Mouse (Mus musculus) C2C12 (cell line): ENCODE data around the gene Prcp. TPM values are rescaled to one million over a fixed set of nuclear protein-coding genes. Genes with fewer than 3 reads are reported as not detected.
"Not testable (repeated sequence)": the region's sequence is repeated elsewhere in the genome, so short reads cannot be mapped to it uniquely, and the experiment has no call there.

Experiments used
- H3K27me3 ChIP-seq: one replicate; pipeline ENCODE4 v1.6.1; 2011; ENCODE audit not compliant: control insufficient read depth, insufficient read depth, insufficient read length
- H3K36me3 ChIP-seq: one replicate; pipeline ENCODE4 v1.6.1; 2011; ENCODE audit not compliant: control insufficient read depth, insufficient read depth
- H3K4me3 ChIP-seq: one replicate; pipeline ENCODE4 v1.5.1; 2011; ENCODE audit warnings: mild to moderate bottlenecking, control low read depth; ENCODE audit not compliant: poor library complexity, insufficient read depth, severe bottlenecking
- H3K79me2 ChIP-seq: one replicate; pipeline ENCODE4 v1.6.1; 2011; ENCODE audit not compliant: control insufficient read depth, insufficient read depth
- H3K79me3 ChIP-seq: one replicate; pipeline ENCODE4 v1.6.1; 2011; ENCODE audit warnings: low read depth, control low read depth
- H3ac ChIP-seq: one replicate; pipeline ENCODE3; 2011; ENCODE audit warnings: low read depth; ENCODE audit not compliant: control insufficient read depth, insufficient read length
- CEBPB ChIP-seq: IDR thresholded peaks from one replicate; pipeline ENCODE4 v1.6.1; 2011; ENCODE audit warnings: low read depth, mild to moderate bottlenecking, control low read depth, moderate library complexity
- CTCF ChIP-seq: IDR thresholded peaks from one replicate; pipeline ENCODE4 v1.5.1; 2011; ENCODE audit not compliant: control insufficient read depth, insufficient read depth, insufficient read length
- FOSL1 ChIP-seq: IDR thresholded peaks from one replicate; pipeline ENCODE4 v1.8.0; 2011; ENCODE audit warnings: mild to moderate bottlenecking, low read length; ENCODE audit not compliant: poor library complexity, insufficient read depth, severe bottlenecking
- MAX ChIP-seq: IDR thresholded peaks from one replicate; pipeline ENCODE4 v1.6.1; 2011; ENCODE audit warnings: mild to moderate bottlenecking, control low read depth
- MYOD1 ChIP-seq: IDR thresholded peaks from one replicate; pipeline ENCODE4 v1.6.1; 2011; ENCODE audit warnings: low read depth; ENCODE audit not compliant: control insufficient read depth, insufficient read length
- MYOG ChIP-seq: IDR thresholded peaks from one replicate; pipeline ENCODE4 v1.6.1; 2011; ENCODE audit not compliant: control insufficient read depth, insufficient read length; ENCODE audit errors: extremely low read depth
- USF1 ChIP-seq: IDR thresholded peaks from one replicate; pipeline ENCODE4 v1.6.1; 2011; ENCODE audit warnings: low read depth, mild to moderate bottlenecking, control low read depth, moderate library complexity
- polyA plus RNA-seq: library from polyadenylated mRNA; unstranded; fragments of >200 nt; fragmentation: generic; extraction: Trizol; gene quantifications from one replicate; pipeline ENCODE4 v1.2.1, GENCODE M21; 2012; ENCODE audit warnings: missing spikeins

The Prcp gene
- polyA plus RNA-seq, 1 experiment, result 17.7 TPM

GRCm38 (mm10) chr7:92920857-92921172, 46.5 kb downstream of the Prcp start:
- Histone ChIP-seq H3K27me3 (no peaks in the 10 kb centered on the region), H3K79me3 (no peaks in the 10 kb centered on the region), H3K4me3 (no peak overlapping the region), H3ac (no peak overlapping the region), H3K79me2 (no peaks in the 10 kb centered on the region), H3K36me3 (no peaks in the 10 kb centered on the region)
- TF ChIP-seq MYOG, result no peak
- no peak for TF ChIP-seq CTCF
- no peak for TF ChIP-seq USF1
- no peak for TF ChIP-seq MYOD1
- TF ChIP-seq CEBPB, result no peak
- TF ChIP-seq MAX, result no peak
- TF ChIP-seq FOSL1, result no peak

GRCm38 (mm10) chr7:92932792-92933191, 58.5 kb downstream of the Prcp start:
- Histone ChIP-seq H3K27me3 (no peaks in the 10 kb centered on the region), H3ac (no peak overlapping the region), H3K79me2 (no peaks in the 10 kb centered on the region), H3K36me3 (no peaks in the 10 kb centered on the region), H3K4me3 (no peak overlapping the region), H3K79me3 (no peaks in the 10 kb centered on the region)
- TF ChIP-seq USF1 (no peak), MYOD1 (no peak), CEBPB (no peak), FOSL1 (no peak), MAX (no peak), CTCF (no peak), MYOG (no peak)

GRCm38 (mm10) chr7:92933308-92933948, 59.2 kb downstream of the Prcp start:
- not testable (repeated sequence) for H3ac ChIP-seq, H3K36me3 ChIP-seq, H3K79me2 ChIP-seq, H3K27me3 ChIP-seq, H3K79me3 ChIP-seq, H3K4me3 ChIP-seq

GRCm38 (mm10) chr7:92936747-92937146, 62.5 kb downstream of the Prcp start:
- TF ChIP-seq CTCF (no peak), MAX (no peak), MYOG (no peak), FOSL1 (no peak), MYOD1 (no peak), CEBPB (no peak), USF1 (no peak)
- no peak overlapping the region for H3K4me3 ChIP-seq
- H3K36me3 ChIP-seq, result no peaks in the 10 kb centered on the region
- H3K27me3 ChIP-seq, result no peaks in the 10 kb centered on the region
- H3K79me2 ChIP-seq, result no peaks in the 10 kb centered on the region
- H3ac ChIP-seq, result no peak overlapping the region
- H3K79me3 ChIP-seq, result no peaks in the 10 kb centered on the region

GRCm38 (mm10) chr7:92937955-92938354, 63.7 kb downstream of the Prcp start:
- Histone ChIP-seq H3K27me3 (no peaks in the 10 kb centered on the region), H3K79me2 (no peaks in the 10 kb centered on the region), H3K36me3 (no peaks in the 10 kb centered on the region), H3ac (no peak overlapping the region), H3K79me3 (no peaks in the 10 kb centered on the region), H3K4me3 (no peak overlapping the region)
- TF ChIP-seq MYOG, result no peak
- TF ChIP-seq USF1, result no peak
- no peak for TF ChIP-seq CEBPB
- no peak for TF ChIP-seq CTCF
- no peak for TF ChIP-seq FOSL1
- no peak for TF ChIP-seq MYOD1
- no peak for TF ChIP-seq MAX

GRCm38 (mm10) chr7:92939776-92940175, 65.5 kb downstream of the Prcp start:
- H3K4me3 ChIP-seq, result no peak overlapping the region
- no peaks in the 10 kb centered on the region for H3K79me2 ChIP-seq
- H3K36me3 ChIP-seq, result no peaks in the 10 kb centered on the region
- TF ChIP-seq FOSL1, result no peak
- no peak for TF ChIP-seq MYOG
- TF ChIP-seq USF1, result no peak
- TF ChIP-seq CEBPB, result no peak
- TF ChIP-seq MAX, result no peak
- no peak for TF ChIP-seq MYOD1
- TF ChIP-seq CTCF, result no peak
- no peaks in the 10 kb centered on the region for H3K79me3 ChIP-seq
- no peak overlapping the region for H3ac ChIP-seq
- H3K27me3 ChIP-seq, result no peaks in the 10 kb centered on the region
